Mouse (Mus musculus) brain, adult 2 months (tissue): ENCODE data around the gene Rhox4a.
"Not testable (repeated sequence)": the region's sequence is repeated elsewhere in the genome, so short reads cannot be mapped to it uniquely, and the experiment has no call there.

Experiments
- DNase-seq: peaks from one replicate; pipeline ENCODE4 v3.0.0; 2011; ENCODE audit warnings: low read depth, low spot score

Rhox4a gene

GRCm38 (mm10) chrX:37265038-37265437 is at the start of gene Rhox4a:
Gene Rhox4a, plus strand, starts transcription at chrX:37265338.
- not testable (repeated sequence) for DNase-seq

- not testable (repeated sequence) for DNase-seq
These were observed 43.0 kb upstream of the Rhox4a start, which contains the start of gene Rhox1 for GRCm38 (mm10) chrX:37222158-37222557. Gene Rhox1, minus strand, starts transcription at chrX:37222258.

- DNase-seq, result not testable (repeated sequence)
These were observed 20.5 kb upstream of the Rhox4a start, which contains the start of gene Rhox2a for GRCm38 (mm10) chrX:37244676-37245075. Gene Rhox2a, plus strand, starts transcription at chrX:37244976.

- DNase-seq, result not testable (repeated sequence)
These were observed 15.5 kb upstream of the Rhox4a start, which contains the start of gene Rhox3a for GRCm38 (mm10) chrX:37249619-37250018. Gene Rhox3a, plus strand, starts transcription at chrX:37249919.
